Mouse (Mus musculus) neural tube, embryonic 12.5 days (tissue): ENCODE measurements at regions not wholly inside any gene's neighbourhood (a gene's known extent, or its start where the extent isn't known, plus 50 kb on each side); places are given as distances from the start of the nearest gene placed in this dataset.
A peak's percentile ranks its signal among the peaks of the same experiment; 100 is the strongest.

Source experiments
- ATAC-seq: fragments of 200-750 bp; cut with Nextera tagmentation; 2 replicates; pipeline ENCODE4 v1.8.0; 2017; ENCODE audit warnings: low read depth, mild to moderate bottlenecking, moderate TSS enrichment, moderate library complexity; ENCODE audit not compliant: low FRiP score
- H3K27ac ChIP-seq: fragments of 300-500 bp; sonication (generic); 2 replicates; pipeline ENCODE4 v1.5.1; 2016
- H3K27me3 ChIP-seq: fragments of 300-500 bp; sonication (generic); replicated peaks from 2 replicates; pipeline ENCODE4 v1.6.1; 2016; ENCODE audit warnings: mild to moderate bottlenecking
- H3K36me3 ChIP-seq: fragments of 300-500 bp; sonication (generic); 2 replicates; pipeline ENCODE4 v1.6.1; 2016; ENCODE audit warnings: mild to moderate bottlenecking
- H3K4me1 ChIP-seq: fragments of 300-500 bp; sonication (generic); 2 replicates; pipeline ENCODE4 v1.6.1; 2016
- H3K4me2 ChIP-seq: fragments of 300-500 bp; sonication (generic); replicated peaks from 2 replicates; pipeline ENCODE4 v1.6.1; 2016; ENCODE audit warnings: mild to moderate bottlenecking
- H3K4me3 ChIP-seq: fragments of 300-500 bp; sonication (generic); 2 replicates; pipeline ENCODE4 v1.5.1; 2016
- H3K9ac ChIP-seq: fragments of 300-500 bp; sonication (generic); 2 replicates; pipeline ENCODE4 v1.6.1; 2016; ENCODE audit warnings: mild to moderate bottlenecking
- H3K9me3 ChIP-seq: fragments of 300-500 bp; sonication (generic); 2 replicates; pipeline ENCODE4 v1.6.1; 2016; ENCODE audit warnings: mild to moderate bottlenecking
- WGBS: fragments of 180-500 bp; shearing (Covaris S2); methylation state at CpG from one replicate; pipeline ENCODE4 v1.1.7; 2016; 5-methylcytosine and 5-hydroxymethylcytosine counted together

DNA sequence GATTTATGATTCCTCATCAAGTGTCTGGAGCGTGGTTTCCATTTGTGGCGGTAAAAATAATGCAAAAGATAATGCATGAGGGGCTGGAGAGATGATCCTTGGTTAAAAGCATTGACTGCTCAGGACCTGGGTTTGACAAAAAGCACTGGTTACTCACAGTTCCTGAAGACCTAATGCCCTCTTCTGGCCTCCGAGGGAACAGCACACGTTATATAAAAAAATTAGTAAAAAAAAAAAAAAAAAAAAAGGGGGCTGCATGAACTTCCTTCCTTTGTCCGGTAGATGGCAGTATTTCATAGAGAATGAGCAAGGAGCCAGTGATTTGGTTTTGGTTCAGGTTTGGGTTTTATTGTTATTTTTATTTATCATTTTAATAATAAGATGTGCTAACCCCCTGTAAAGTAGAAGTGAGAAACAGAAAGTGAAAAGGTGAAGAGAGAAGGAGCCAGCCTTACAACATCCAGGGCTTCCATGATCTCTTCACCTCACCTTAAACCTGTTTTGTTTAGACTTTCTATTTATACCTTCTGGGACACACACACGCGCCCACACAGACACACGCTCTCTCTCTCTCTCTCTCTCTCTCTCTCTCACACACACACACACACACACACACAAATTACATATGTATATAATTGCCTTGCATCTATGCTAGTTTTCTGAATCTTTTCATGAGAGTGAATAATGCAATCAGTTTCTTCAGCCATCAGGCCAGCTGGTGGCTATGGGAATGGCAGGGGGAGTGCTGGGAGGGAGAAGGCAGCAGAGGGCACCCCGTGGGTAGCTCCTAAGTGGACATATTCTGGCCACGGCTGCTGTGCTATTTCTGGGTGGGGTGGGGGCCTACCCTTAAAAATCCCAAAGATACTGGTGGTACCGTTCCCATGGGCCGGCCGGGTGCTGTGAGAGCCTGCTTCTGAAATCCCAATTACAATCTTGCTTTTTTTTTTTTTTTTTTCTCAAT lies 230.0 kb downstream of the Poteg start:
- WGBS, result 39% methylated on average over 13 of the region's 13 CpGs
- H3K9me3 ChIP-seq, result no peaks in the 10 kb centered on the region
- H3K36me3 ChIP-seq, result no peaks in the 10 kb centered on the region
- no peaks in the 10 kb centered on the region for H3K4me1 ChIP-seq
- no peak overlapping the region for H3K9ac ChIP-seq
- H3K27ac ChIP-seq, result no peak overlapping the region
- H3K4me3 ChIP-seq, result no peak overlapping the region
- ATAC-seq, result peak; percentile 26; the same call in 1 of the 2 replicates
- no peak overlapping the region for H3K4me2 ChIP-seq
- H3K27me3 ChIP-seq, result no peaks in the 10 kb centered on the region

DNA sequence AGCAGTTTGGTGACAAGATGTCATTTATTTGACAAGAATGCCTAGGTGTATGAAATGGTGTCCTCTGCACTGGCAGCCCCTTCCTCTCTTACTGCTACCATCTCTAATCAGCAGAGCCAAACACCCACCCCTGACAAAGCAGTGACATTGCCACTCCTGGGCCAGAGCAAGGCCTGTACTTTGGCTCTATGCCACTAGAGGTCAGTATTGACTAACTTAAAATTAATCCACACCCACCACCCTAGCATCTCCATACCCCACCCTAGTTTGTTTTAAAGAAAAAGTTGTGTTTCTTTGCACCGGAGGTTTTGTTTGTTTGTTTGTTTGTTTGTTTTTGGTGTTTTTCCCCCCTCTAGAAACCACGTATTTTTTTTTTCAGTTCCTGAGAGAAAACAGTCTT lies 231.7 kb downstream of the Poteg start:
- no peak overlapping the region for H3K4me3 ChIP-seq
- H3K9ac ChIP-seq, result no peak overlapping the region
- no peaks in the 10 kb centered on the region for H3K36me3 ChIP-seq
- H3K4me2 ChIP-seq, result no peak overlapping the region
- H3K4me1 ChIP-seq, result no peaks in the 10 kb centered on the region
- no peaks in the 10 kb centered on the region for H3K27me3 ChIP-seq
- 13% methylated on average over 2 of the region's 2 CpGs for WGBS
- no peak overlapping the region for H3K27ac ChIP-seq
- no peaks in the 10 kb centered on the region for H3K9me3 ChIP-seq
- peak; percentile 76 for ATAC-seq

- no peak for ATAC-seq
- no peaks in the 10 kb centered on the region for H3K27me3 ChIP-seq
- no peaks in the 10 kb centered on the region for H3K36me3 ChIP-seq
- no peaks in the 10 kb centered on the region for H3K9me3 ChIP-seq
- 71% methylated on average over 6 of the region's 6 CpGs for WGBS
- no peak overlapping the region for H3K4me3 ChIP-seq
- H3K9ac ChIP-seq, result no peak overlapping the region
- H3K4me1 ChIP-seq, result no peaks in the 10 kb centered on the region
- no peak overlapping the region for H3K4me2 ChIP-seq
- H3K27ac ChIP-seq, result no peak overlapping the region
These were observed 274.5 kb downstream of the Poteg start for GRCm38 (mm10) chr8:27721988-27722387.

GRCm38 (mm10) chr8:27770296-27770695 lies 322.8 kb downstream of the Poteg start:
- no peak overlapping the region for H3K4me2 ChIP-seq
- H3K9ac ChIP-seq, result no peak overlapping the region
- no peaks in the 10 kb centered on the region for H3K36me3 ChIP-seq
- WGBS, result 40% methylated on average over 6 of the region's 6 CpGs
- ATAC-seq, result no peak
- no peak overlapping the region for H3K27ac ChIP-seq
- peaks cover 2% of the 10 kb centered on the region; the same call in 1 of the 2 replicates for H3K4me1 ChIP-seq
- H3K4me3 ChIP-seq, result no peak overlapping the region
- H3K9me3 ChIP-seq, result no peaks in the 10 kb centered on the region
- no peaks in the 10 kb centered on the region for H3K27me3 ChIP-seq

DNA sequence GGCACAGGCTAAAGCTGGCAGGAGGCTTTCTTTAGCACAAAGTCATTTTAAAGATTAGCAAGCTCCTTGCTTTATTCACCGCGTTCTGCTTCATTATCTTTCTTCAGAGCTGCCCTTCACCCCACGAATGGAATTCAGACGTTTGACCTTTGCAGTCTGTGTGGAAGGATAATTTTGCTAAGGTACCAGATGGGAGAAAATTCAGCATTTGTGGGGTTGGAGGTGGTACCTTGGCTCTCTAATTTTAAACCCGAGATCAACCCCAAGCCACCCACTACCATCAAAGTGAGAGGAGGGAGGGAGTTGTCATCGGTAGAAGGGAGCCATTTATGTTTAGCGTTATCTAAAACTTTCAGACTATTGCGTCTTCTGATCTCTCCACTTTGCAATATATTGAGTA lies 323.3 kb downstream of the Poteg start:
- Histone ChIP-seq H3K27me3 (no peaks in the 10 kb centered on the region), H3K9me3 (no peaks in the 10 kb centered on the region), H3K4me1 (peaks cover 2% of the 10 kb centered on the region; the same call in 1 of the 2 replicates), H3K36me3 (no peaks in the 10 kb centered on the region), H3K4me3 (no peak overlapping the region), H3K27ac (no peak overlapping the region), H3K9ac (no peak overlapping the region), H3K4me2 (no peak overlapping the region)
- ATAC-seq, result no peak
- 54% methylated on average over 8 of the region's 8 CpGs for WGBS

GRCm38 (mm10) chr8:27771250-27771649 lies 323.8 kb downstream of the Poteg start:
- Histone ChIP-seq H3K4me1 (peaks cover 2% of the 10 kb centered on the region; the same call in 1 of the 2 replicates), H3K4me3 (no peak overlapping the region), H3K9me3 (no peaks in the 10 kb centered on the region), H3K27me3 (no peaks in the 10 kb centered on the region), H3K9ac (no peak overlapping the region), H3K36me3 (no peaks in the 10 kb centered on the region), H3K27ac (no peak overlapping the region), H3K4me2 (no peak overlapping the region)
- ATAC-seq, result no peak

- Histone ChIP-seq H3K4me2 (no peak overlapping the region), H3K27ac (no peak overlapping the region), H3K4me1 (no peaks in the 10 kb centered on the region), H3K27me3 (no peaks in the 10 kb centered on the region), H3K36me3 (no peaks in the 10 kb centered on the region), H3K4me3 (no peak overlapping the region), H3K9me3 (no peaks in the 10 kb centered on the region), H3K9ac (no peak overlapping the region)
- no peak for ATAC-seq
- 76% methylated on average over 3 of the region's 3 CpGs for WGBS
These were observed 331.5 kb downstream of the Poteg start for GRCm38 (mm10) chr8:27778982-27779381.
